Mouse (Mus musculus) heart, postnatal 0 days (tissue): ENCODE results near the gene Rnf40. TPM values are rescaled to one million over a fixed set of nuclear protein-coding genes. Genes with fewer than 3 reads are reported as not detected.

Source experiments
- ATAC-seq: fragments of 200-750 bp; cut with Nextera tagmentation; 2 replicates; pipeline ENCODE4 v1.8.0; 2017; ENCODE audit warnings: low read depth, moderate number of reproducible peaks, moderate library complexity; ENCODE audit not compliant: insufficient read depth
- DNase-seq: peaks from one replicate; pipeline ENCODE4 v3.0.0-alpha.2; 2016; ENCODE audit warnings: low spot score
- H3K27ac ChIP-seq: fragments of 300-500 bp; sonication (generic); 2 replicates; pipeline ENCODE4 v1.5.1; 2014; ENCODE audit warnings: low read depth, mild to moderate bottlenecking
- H3K27me3 ChIP-seq: fragments of 300-500 bp; sonication (generic); 2 replicates; pipeline ENCODE4 v1.6.1; 2014; ENCODE audit warnings: low read length, mixed read lengths; ENCODE audit not compliant: control insufficient read depth, insufficient read depth
- H3K36me3 ChIP-seq: fragments of 300-500 bp; sonication (generic); replicated peaks from 2 replicates; pipeline ENCODE4 v1.6.1; 2014; ENCODE audit warnings: low read length, mixed read lengths; ENCODE audit not compliant: control insufficient read depth, insufficient read depth
- H3K4me1 ChIP-seq: fragments of 300-500 bp; sonication (generic); 2 replicates; pipeline ENCODE4 v1.6.1; 2014; ENCODE audit warnings: antibody characterized with exemption; ENCODE audit not compliant: control insufficient read depth, insufficient read depth
- H3K4me2 ChIP-seq: fragments of 300-500 bp; sonication (generic); 2 replicates; pipeline ENCODE4 v1.6.1; 2014; ENCODE audit warnings: low read depth, mild to moderate bottlenecking, low read length, moderate library complexity
- H3K4me3 ChIP-seq: fragments of 300-500 bp; sonication (generic); 2 replicates; pipeline ENCODE4 v1.5.1; 2014; ENCODE audit warnings: low read depth, low read length
- H3K9ac ChIP-seq: fragments of 300-500 bp; sonication (generic); replicated peaks from 2 replicates; pipeline ENCODE4 v1.6.1; 2014; ENCODE audit warnings: low read depth, low read length, mixed read lengths
- H3K9me3 ChIP-seq: fragments of 300-500 bp; sonication (generic); replicated peaks from 2 replicates; pipeline ENCODE4 v1.6.1; 2016; ENCODE audit warnings: low read length; ENCODE audit not compliant: control insufficient read depth
- CTCF ChIP-seq: IDR thresholded peaks from 2 replicates; pipeline ENCODE4 v1.5.1; 2016; ENCODE audit warnings: antibody characterized with exemption, control low read depth, low read depth
- EP300 ChIP-seq: IDR thresholded peaks from 2 replicates; pipeline ENCODE4 v1.6.1; 2016; ENCODE audit warnings: antibody characterized with exemption, low read depth
- WGBS: fragments of 180-500 bp; shearing (Covaris S2); extraction: QIAGEN DNeasy Blood & Tissue Kit; methylation state at CpG from one replicate; pipeline ENCODE4 v1.1.7; 2014; 5-methylcytosine and 5-hydroxymethylcytosine counted together
- polyA plus RNA-seq: library from polyadenylated mRNA; unstranded; fragments of >200 nt; fragmentation: Nextera tagmentation; extraction: Ambion mirVana; gene quantifications from 2 replicates; pipeline ENCODE4 v1.2.1, GENCODE M21; 2015
- total RNA-seq: library from RNA; depleted of rRNA; stranded (reverse); fragments of >200 nt; gene quantifications from 2 replicates; pipeline ENCODE4 v1.2.3, GENCODE M21; 2014; ENCODE audit warnings: low replicate concordance

The Rnf40 gene
- total and polyA plus RNA-seq, 2 experiments from 2014 or later = 20.7 to 23.1 TPM

- no peak for ATAC-seq
- no peak for DNase-seq
- H3K4me2 ChIP-seq = no peak within 1 kb of the TSS
- H3K9me3 ChIP-seq = no peaks in the 10 kb centered on the region
- no peak within 1 kb of the TSS for H3K27ac ChIP-seq
- H3K36me3 ChIP-seq = peaks cover 64% of the 10 kb centered on the region
- no peak for TF ChIP-seq CTCF
- TF ChIP-seq EP300 = no peak
- 88% methylated on average over 5 of the region's 5 CpGs for WGBS
- H3K4me3 ChIP-seq = no peak within 1 kb of the TSS
- H3K27me3 ChIP-seq = no peaks in the 10 kb centered on the region
- H3K9ac ChIP-seq = no peak within 1 kb of the TSS
- 0 out of 2 replicates have a peak, but pooled peaks cover 9% of the 10 kb centered on the region for H3K4me1 ChIP-seq
Observed at GRCm38 (mm10) chr7:127561340-127561858, 27.2 kb upstream of the Rnf40 start, which contains the start of gene Tmem265. Tmem265 (plus strand) TSS chr7:127561390.

- Histone ChIP-seq H3K27me3 (no peaks in the 10 kb centered on the region), H3K4me2 (no peak overlapping the region), H3K4me3 (no peak overlapping the region), H3K36me3 (peaks cover 44% of the 10 kb centered on the region), H3K9ac (no peak overlapping the region), H3K27ac (peak overlapping the region; percentile 9), H3K9me3 (no peaks in the 10 kb centered on the region), H3K4me1 (0 out of 2 replicates have a peak, but pooled peaks cover 9% of the 10 kb centered on the region)
- peak; percentile 87 for DNase-seq
- peak; percentile 29 for TF ChIP-seq CTCF
- TF ChIP-seq EP300 = 0 out of 2 replicates have a peak, but pooled peaks have one; percentile 15
- WGBS = 33% methylated on average over 6 of the region's 6 CpGs
- ATAC-seq = peak; percentile 92
Observed at GRCm38 (mm10) chr7:127564381-127565150, 24.0 kb upstream of the Rnf40 start.

- no peak for TF ChIP-seq EP300
- TF ChIP-seq CTCF = no peak
- ATAC-seq (peak; percentile 98), DNase-seq (peak; percentile 100)
- Histone ChIP-seq H3K9ac (peak within 1 kb of the TSS; percentile 83), H3K4me2 (peak within 1 kb of the TSS; percentile 97), H3K27ac (peak within 1 kb of the TSS; percentile 78), H3K27me3 (no peaks in the 10 kb centered on the region), H3K4me3 (peak within 1 kb of the TSS; percentile 80), H3K9me3 (no peaks in the 10 kb centered on the region), H3K36me3 (peaks cover 15% of the 10 kb centered on the region), H3K4me1 (peaks cover 18% of the 10 kb centered on the region)
- WGBS = under 1% methylated on average over 17 of the region's 17 CpGs
Observed at GRCm38 (mm10) chr7:127572895-127573471, 15.6 kb upstream of the Rnf40 start, which contains the start of gene Phkg2. Phkg2 (plus strand) TSS chr7:127573340.

- H3K4me3 ChIP-seq = peak overlapping the region; percentile 80
- peak overlapping the region; percentile 73 for H3K27ac ChIP-seq
- ATAC-seq = no peak
- H3K36me3 ChIP-seq = peaks cover 20% of the 10 kb centered on the region
- no peaks in the 10 kb centered on the region for H3K27me3 ChIP-seq
- H3K9ac ChIP-seq = peak overlapping the region; percentile 83
- H3K9me3 ChIP-seq = no peaks in the 10 kb centered on the region
- peak overlapping the region; percentile 97 for H3K4me2 ChIP-seq
- under 1% methylated on average over 23 of the region's 28 CpGs for WGBS
- no peak for TF ChIP-seq CTCF
- TF ChIP-seq EP300 = no peak
- no peak for DNase-seq
- H3K4me1 ChIP-seq = peaks cover 18% of the 10 kb centered on the region
Observed at GRCm38 (mm10) chr7:127573503-127574008, 15.0 kb upstream of the Rnf40 start.

- Histone ChIP-seq H3K9ac (peak overlapping the region; percentile 83; the same call in 1 of the 2 replicates), H3K4me1 (peaks cover 18% of the 10 kb centered on the region), H3K27ac (0 out of 2 replicates have a peak overlapping the region, but pooled peaks have one; percentile 73), H3K4me2 (peak overlapping the region; percentile 97), H3K36me3 (peaks cover 24% of the 10 kb centered on the region), H3K4me3 (peak overlapping the region; percentile 80), H3K27me3 (no peaks in the 10 kb centered on the region), H3K9me3 (no peaks in the 10 kb centered on the region)
- WGBS = 19% methylated on average over 7 of the region's 7 CpGs
- no peak for TF ChIP-seq CTCF
- TF ChIP-seq EP300 = no peak
- DNase-seq (no peak), ATAC-seq (no peak)
Observed at GRCm38 (mm10) chr7:127574115-127574514, 14.5 kb upstream of the Rnf40 start.
